Mouse (Mus musculus) kidney, postnatal 10 days (tissue): Measurements from ENCODE around the gene Prrx1.
A peak's percentile ranks its signal among the peaks of the same experiment; 100 is the strongest.

Source experiments
- DNase-seq: peaks from one replicate; pipeline ENCODE4 v3.0.0; 2021; ENCODE audit warnings: mixed read lengths

The Prrx1 gene

DNA sequence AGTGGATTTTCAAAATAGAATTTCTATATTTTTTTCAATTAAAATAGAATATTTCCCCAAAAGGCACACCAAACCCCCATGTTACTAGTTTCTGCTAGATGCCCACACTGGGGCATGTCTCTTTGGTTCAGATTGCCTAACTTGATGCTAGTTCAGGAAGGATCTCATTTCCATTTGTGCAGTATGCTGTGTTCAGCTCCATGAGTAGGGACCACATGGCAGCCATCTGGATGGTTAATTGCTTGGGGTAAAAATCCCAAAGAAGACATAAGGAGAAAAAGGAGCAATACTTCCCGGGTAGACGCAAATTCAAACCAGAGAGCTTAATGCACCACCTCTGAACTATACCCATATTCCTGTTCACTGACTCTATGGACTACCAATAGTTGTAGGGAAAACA, 57.6 kb downstream of the Prrx1 start:
- no peak for DNase-seq

DNA sequence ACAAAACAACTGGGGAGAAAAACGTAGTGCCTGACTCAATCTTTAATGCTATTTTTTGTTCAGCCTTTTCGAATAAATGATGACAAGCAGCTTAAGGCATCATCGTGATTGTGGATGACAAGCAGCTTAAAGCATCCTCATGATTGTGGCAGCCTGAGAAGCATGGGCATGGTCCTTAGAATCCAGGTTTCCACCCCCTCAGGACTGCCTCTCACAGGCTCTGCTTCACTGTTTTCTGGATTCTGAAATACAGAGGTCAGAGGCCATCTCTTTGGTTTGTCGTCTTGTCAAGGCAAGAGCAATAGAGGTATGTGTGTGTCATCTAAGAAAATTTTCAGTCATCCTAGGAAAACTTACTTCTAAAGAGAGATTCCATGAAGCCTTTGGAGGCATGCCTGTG, 60.7 kb downstream of the Prrx1 start:
- no peak for DNase-seq

DNA sequence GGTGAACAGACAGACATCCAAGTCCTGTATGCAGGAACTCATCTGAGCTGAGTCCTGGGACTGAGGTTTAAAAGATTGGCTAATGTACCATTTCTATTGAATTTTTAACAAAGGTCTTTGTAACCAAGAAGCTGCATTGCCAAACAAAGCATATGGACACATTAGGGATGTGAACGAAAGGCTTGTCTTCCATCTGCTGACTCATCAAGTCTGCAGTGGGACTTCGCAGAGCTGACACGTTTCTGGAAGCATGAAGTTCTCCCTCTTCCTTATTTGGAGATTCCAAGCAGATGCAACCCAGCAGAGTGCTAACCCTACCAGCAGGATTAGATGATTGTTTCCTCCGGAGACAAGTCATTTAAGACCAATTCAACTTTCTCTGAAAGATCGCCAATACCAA, 61.2 kb downstream of the Prrx1 start:
- peak; percentile 11 for DNase-seq

DNA sequence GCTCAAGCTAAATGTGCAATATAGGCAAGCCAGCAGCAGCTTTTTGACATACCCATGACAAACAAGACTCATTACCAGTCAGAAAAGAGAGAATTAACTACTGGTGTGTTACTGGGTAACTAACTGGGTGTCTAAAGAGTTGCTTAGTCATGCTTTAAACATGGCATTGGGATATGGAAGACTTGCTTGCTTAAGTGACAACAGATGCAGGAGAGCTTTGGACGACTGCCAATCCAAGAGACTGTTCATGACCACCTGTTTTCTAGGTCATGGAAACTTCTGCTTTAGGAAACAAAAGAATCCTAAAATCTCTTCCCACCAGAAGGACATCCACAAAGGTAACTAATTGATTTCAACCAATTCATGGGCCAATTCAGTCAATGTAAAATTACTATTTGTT, 61.7 kb downstream of the Prrx1 start:
- no peak for DNase-seq

DNA sequence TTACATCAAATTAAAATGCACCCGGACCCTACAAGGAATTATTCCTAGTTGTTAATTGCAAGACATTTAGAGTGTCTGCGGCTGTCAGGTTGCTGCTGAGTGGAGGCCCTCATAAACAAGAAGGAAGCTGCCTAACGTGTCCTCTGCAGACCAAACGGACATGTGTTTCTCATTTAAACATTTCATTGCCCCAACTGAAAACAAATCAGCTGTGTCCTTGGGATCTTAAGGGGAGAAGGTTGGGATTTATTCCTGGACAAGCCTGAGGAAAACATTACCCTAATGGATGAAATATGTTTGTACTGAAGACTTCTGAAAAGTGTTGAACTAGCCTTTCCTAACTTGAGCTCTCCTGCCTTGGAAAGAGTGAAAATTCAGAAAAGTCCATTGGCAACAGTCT, 74.6 kb downstream of the Prrx1 start:
- no peak for DNase-seq

DNA sequence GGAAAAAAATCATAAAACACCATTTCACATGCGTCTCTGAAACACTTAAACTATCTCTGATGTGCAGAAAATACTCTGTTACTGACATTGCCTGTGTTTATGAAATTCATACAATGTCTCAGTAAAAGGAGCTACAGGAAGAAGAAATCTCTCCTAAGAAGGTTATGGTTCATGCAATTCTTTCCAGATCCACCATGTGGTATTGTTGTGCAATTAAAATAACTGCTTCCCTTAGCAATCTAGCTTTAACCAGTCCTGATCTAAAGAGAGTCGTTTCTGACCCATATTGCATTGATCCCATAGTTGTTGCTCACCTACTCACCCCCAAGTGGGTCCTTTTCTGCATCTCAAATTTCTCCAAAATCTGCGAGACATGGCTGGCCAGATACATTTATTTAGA, 82.3 kb downstream of the Prrx1 start:
- no peak for DNase-seq

DNA sequence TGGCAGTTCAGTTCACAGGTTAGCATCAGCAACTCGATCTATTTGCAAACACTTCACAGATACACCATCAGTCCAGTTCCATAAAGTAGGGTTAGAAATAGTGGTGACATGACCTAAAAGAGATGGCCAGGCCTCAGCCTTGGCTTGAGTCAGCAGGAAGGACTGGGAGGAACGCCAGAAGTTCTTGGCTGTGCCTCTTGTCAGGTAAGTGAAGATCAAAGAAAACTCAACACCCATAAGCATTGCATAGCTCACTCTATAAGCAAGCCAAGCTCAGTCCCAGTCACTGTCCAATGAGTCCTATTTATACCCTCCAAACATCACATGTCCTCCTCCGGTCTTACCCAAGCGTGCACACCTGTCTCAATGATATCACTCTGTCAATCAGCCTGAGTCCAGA, 87.2 kb downstream of the Prrx1 start:
- DNase-seq, result no peak

DNA sequence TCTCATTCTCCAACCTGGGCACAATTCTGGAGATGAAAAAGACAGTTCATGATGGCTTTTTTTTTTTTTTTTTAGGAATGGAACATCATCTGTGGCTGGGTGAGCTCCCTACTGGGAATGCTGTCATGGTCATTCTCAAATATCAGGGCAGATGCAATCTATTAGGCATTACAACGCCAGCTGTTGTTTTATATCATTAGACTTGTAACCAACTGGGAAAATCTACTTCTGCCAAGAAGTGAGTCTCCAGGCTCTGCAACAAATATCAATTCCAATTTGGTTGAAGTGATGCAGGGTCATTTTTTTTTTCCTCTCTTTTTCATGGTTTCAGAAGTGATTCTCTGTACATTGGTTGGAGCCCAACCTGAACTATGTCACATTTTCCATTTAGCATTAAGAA, 91.7 kb downstream of the Prrx1 start:
- no peak for DNase-seq

DNA sequence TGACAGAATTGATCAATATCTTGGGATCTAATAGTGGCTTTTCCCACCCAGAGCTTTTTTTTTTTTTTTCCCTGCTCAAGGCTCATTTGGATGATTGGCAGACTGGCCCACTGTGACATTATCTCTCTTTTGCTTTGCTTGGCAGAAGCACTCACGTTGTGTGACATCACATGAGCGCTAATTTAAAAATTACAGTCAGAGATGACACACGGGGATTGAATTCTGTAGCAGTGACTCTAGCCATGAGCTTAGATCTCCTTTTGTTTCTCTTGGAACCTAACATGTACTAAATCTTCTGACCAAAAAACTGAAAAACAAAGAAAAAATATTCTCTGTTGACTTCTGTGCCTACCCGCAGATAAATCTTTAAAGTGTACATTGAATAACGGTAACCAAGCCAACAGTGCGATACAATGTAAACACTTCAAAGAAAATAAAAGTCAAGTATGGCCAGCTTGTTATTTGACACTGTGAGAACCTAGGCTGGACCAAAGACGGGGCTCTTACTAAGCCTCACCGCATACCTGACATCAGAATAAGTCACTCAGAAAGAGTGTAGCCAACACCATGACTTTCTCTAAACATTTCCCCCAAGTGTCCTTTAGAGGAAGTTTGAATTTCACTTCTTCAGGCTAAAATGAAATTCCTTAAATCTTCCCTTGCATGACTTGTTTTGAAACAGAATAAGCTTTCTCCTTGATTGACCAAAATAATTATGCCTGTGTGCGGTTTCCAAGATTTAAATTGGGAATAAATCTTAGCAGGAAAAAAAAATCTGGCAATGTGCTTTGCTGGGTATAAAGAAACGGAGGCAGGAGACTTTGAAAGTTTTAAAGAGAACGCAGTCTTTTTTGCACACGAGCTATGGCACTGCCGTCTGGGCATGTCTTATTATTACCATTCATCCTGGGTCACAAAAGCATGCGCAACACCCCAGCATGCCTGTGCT, 104.3 kb downstream of the Prrx1 start:
- DNase-seq, result no peak

DNA sequence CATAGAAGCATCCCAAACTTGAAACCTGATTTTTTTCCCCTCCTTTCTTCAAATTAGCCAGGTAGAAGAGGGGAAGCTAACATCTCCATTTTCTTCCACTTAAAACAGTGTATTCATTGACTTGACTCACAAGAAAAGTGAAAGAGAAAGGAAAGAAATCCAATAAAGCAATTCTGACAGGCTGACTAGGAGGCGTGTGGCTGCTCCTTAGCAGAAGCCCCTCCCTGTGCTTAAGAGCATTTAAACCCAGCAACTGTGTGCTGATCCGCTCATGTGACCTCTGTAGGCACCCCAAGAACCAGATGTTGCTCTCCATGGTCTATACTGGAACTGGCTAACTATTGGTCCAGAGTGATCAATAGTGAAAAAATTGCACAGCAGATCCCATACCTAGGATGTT, 114.7 kb downstream of the Prrx1 start:
- DNase-seq, result no peak

DNA sequence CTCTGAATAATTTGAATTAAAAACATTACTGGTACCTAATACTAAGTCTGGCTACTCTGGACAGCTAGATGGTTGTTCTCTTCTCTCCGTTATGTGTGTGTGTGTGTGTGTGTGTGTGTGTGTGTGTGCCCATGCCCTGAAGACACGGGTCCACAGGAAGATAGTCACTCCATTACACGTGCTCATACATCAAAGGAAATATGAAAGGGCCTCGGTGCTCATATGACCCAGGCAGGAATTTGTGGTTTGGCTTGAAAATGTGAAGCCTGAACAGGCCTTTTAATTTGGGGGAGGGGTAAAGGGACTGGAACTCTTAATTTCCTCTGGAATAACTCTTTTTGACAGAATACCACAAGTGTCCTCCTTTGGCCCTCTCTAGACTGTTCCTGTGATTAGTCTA, 115.5 kb downstream of the Prrx1 start:
- peak; percentile 16 for DNase-seq
